9 mouse cellular contexts compared by ENCODE assay signal in the genomic region with DNA sequence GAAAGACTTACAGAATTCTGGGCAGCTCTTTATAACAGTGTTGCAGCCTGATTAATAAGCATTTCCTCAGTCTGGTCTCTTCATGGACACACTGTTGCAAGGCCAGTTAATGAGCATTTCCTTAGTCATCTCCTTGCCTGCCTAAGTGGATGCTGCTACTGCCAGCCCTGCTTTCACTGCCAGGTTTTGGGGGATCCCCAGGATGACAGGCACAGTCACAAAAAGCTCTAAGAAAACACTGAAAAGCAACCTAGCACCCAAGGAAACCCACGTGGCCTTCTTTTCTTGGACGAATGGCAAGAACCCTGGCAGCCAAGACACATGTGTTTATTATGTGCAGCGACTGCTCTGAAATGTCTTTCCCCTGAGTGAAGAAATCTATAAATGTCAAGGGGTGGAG. TPM values are rescaled to one million over a fixed set of nuclear protein-coding genes. Genes with fewer than 3 reads are reported as not detected.
DNase-seq lines count a peak whose midpoint lies in the region; ATAC-seq lines count a peak whose summit lies in the region.
"Had no signal": no experiment of that assay in that cellular context is flagged by ENCODE, and none has a peak within 500 bp of the region (broad histone marks: within the 10 kb centered on the region; RNA-seq: fewer than 3 reads in every experiment).

No protein-coding gene starts in this region.

- intact Hi-C loops in gastrocnemius, postnatal 14 days (cut with DNase I; ENCODE audit: low total_unique reads), result no loop called here

- no peak for ATAC-seq in megakaryocyte progenitor cell, adult 5-6 weeks (replicated peaks; ENCODE audit: poor library complexity)
- no peak for ATAC-seq in cerebellum, adult (ENCODE audit: insufficient number of reproducible peaks, low FRiP score, low TSS enrichment)
- ATAC-seq: liver, embryonic 12.5 days had no signal

- DNase-seq in gastrocnemius, postnatal 14 days, result peak; percentile 27
- no peak for DNase-seq in gastrocnemius, postnatal 4 days (ENCODE audit: low spot score in 2 of 2)
- peak; percentile 15 for DNase-seq in right cerebral cortex, adult 18-20 months
- DNase-seq in right cerebral cortex, postnatal 14 days, result no peak
- DNase-seq in layer of hippocampus, adult 9-11 months, result peak; percentile 42
- DNase-seq in right cerebral cortex, postnatal 4 days, result peak; percentile 38

RNA-seq across cellular contexts. Expression of a gene that starts 41.8 kb away (rescaled TPM):
- total RNA-seq in gastrocnemius, postnatal 14 days (2021), result 1 to 10 TPM; 2.4 to 3.7 TPM
- 10 to 100 TPM; 23.5 to 27.4 TPM for total RNA-seq in gastrocnemius, postnatal 4 days (2021)
- 0.05 and 0.44 TPM in 2 replicates for total RNA-seq in megakaryocyte progenitor cell, adult 5-6 weeks (2015)
- 0.10 and 0.17 TPM in 2 replicates for total RNA-seq in megakaryocyte progenitor cell, adult 5-6 weeks (2017)

Comparison
In these comparisons a context has a peak if more than half of its experiments do, and no peak if none do; other contexts are left out.
1. DNase-seq: peak in gastrocnemius, postnatal 14 days (single experiment), right cerebral cortex, adult 18-20 months (single experiment), layer of hippocampus, adult 9-11 months (single experiment) and right cerebral cortex, postnatal 4 days (single experiment); none in gastrocnemius, postnatal 4 days (0 of 2) and right cerebral cortex, postnatal 14 days (single experiment).
2. RNA of a gene that starts 41.8 kb away (total RNA-seq): 23.5 to 27.4 TPM in gastrocnemius, postnatal 4 days; 2.4 to 3.7 TPM in gastrocnemius, postnatal 14 days and 0.05 to 0.44 TPM in megakaryocyte progenitor cell, adult 5-6 weeks; every median in the first group is over 4 times any median in the second.